Mouse (Mus musculus) urinary bladder, postnatal 4 days (tissue): Measurements from ENCODE around the gene Ces1b.

ENCODE experiments used
- DNase-seq, 2 experiments: peaks; one replicate each; pipeline ENCODE4 v3.0.0; 2021 to 2022; ENCODE audit warnings: low spot score in 2 of 2

Ces1b gene

DNA sequence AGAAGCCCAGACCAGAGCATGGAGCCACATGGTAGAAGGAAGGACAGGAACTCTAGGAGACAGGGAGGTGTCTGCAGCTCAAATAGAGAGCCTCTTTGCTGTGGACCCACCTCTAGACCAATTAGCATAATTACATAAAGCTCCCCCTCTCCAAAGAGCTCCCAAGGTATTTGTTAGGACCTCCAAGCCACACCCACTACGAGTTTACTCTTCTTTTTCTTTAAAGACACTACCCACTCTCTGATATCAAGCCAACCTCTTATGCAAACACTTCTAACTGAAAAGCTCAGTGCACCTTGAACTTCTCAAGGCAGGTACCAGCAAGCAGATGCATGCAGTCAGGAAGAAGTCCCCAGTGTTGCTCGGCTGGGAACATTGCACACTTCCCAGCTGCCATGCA lies at the start of gene Ces1b:
Ces1b (minus strand) TSS at position 131 of the 400 bp plus-strand sequence.
- no peak for DNase-seq

DNA sequence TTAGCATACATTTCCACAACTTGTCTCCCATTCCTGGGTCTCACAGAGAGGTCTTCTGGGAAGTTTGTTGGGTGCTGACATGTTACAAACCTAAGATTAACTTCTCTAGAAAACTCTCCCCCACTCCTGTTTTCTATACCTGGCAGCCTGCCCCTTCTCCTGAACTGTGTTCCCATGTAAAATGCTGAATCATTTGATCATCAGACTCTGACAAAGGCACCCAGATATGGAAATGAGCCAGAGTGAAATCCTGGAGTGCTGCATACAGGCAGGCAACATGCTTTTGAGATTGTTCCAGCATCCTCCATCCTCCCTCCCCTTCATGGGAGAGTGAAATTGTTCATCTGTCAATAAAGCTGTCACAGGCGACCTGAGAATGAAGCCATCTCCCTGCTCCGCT lies 46.7 kb upstream of the Ces1b start:
- DNase-seq, result no peak

- no peak for DNase-seq
These were observed 42.2 kb upstream of the Ces1b start for GRCm38 (mm10) chr8:93122005-93122404.

DNA sequence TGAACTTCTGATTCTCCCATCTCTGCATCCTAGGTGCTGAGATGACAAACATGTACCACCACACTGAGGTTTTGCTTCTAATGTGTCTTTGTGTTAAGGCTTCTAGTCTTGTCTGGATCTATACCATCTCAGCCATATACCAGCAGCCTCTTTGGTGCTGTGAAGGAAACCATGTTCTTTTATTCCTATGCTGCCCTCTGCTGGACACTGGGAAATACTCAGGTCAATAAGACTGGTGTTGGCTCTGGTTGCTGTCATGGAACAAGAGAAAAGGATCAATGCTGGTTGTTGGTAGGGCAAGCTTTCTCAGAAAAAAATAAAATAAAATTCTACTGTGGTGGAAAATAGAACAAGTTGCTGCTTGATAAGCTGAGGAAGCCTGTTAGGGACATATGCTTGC lies 15.6 kb upstream of the Ces1b start:
- no peak for DNase-seq

GRCm38 (mm10) chr8:93091324-93091723 lies 11.5 kb upstream of the Ces1b start:
- DNase-seq, result no peak

DNA sequence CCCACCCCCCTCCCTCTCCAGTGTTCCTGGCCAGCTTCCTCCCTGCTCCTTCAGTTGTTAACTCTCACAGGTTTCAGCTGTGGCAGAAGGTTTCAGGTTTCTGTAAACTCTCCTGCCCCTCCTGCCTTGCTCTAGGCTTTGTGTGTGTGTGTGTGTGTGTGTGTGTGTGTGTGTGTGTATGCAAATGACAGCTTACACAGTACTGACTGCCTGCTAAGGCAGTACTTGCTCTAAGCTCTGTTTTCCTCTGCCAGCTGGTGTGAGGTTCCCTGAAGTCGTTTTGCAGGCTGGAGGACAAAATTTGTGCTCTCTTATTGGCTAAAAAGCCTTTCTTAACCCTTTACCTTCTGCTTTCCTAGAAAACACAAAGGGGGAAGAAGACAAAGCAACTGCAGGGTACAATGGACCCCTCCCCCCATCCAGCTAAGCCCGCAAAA lies 8.9 kb upstream of the Ces1b start:
- DNase-seq, result no peak

DNA sequence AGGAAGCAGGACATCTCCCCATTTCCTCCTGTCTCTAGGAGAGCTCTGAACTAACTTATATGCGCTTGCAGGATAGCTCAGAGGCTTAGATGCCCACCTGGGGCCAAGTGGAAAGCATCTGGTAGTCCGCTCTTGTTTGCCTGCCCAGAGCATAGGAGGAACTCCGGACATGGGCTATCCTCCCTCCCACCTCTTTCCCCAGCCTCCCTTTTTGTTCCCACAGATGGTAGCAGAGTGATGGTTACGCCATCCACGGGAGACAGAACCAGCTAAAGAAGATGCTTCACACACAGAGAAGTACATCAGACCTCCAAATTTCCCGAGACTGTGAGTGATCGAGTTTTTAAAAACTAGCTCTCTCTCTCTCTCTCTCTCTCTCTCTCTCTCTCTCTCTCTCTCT lies 8.4 kb upstream of the Ces1b start:
- DNase-seq, result no peak

DNA sequence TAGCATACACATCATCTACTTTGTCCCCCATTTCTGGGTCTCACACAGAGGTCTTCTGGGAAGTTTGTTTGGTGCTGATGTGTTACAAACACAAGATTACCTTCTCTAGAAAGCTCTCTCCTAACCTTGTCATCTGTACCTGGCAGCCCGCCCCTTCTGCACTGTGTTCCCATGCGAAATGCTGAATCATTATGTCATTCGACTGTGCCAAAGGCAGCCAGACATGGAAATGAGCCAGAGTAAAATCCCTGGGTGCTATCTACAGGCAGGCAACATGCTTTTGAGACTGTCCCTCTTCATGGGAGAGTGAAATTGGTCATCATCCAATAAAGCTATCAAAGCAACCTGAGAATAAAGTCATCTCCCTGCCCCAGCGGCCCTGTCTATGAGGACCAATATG lies 4.6 kb downstream of the Ces1b start:
- DNase-seq, result no peak

DNA sequence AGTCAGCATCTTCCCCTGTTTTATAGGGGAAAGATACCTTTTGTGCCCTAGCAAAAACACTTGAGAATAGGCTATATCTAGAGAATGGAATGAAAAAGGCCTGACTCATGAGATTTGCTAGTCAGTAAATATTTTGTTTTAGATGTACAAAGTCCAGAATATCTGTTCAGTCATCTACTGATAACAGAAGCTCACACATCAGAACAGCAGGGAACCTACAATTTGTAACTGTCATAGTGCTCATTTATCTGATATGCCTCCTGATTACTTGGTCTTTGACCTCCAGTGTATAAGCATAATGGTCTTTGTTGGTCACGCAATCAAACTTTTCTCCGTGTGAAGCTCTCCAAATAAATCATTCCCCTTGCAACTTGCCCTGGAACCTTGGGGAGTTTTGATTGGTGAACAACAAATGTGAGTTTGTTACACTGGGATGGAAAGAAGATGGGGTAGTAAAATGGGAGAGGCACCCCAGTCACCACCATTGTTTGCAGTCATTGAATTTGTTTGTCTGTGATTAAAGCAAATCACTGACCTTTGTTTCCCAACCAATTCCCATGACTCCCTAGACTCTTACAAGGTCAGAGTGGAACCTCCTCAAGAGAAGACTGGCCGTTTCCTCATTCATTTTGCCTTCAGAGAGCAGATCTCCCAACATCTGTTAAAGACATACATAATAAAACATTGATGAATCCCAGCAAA lies 16.2 kb downstream of the Ces1b start:
- DNase-seq, result no peak

- DNase-seq, result peak in 1 of 2 experiments; percentile 63
These were observed 20.6 kb downstream of the Ces1b start for GRCm38 (mm10) chr8:93059185-93059584.

DNA sequence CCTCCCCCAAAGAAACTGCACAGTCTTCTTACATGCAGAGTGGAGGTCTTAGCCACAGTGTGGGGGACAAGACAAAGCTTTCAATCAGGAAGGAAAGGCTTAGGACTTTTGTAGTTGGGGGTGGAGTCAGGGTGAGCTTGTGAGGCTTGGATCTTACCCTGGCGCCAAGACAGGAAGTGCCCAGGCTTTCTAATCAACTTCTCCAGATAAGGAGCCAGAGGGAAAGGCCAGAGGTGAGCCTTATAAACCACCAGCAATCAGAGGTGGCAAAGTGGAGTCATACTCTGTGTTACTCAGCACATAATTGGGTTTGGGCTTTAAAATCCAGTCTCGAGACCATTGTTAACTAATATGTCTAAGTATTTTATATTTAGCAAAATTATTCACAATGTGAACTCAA lies 24.6 kb downstream of the Ces1b start:
- DNase-seq, result no peak

DNA sequence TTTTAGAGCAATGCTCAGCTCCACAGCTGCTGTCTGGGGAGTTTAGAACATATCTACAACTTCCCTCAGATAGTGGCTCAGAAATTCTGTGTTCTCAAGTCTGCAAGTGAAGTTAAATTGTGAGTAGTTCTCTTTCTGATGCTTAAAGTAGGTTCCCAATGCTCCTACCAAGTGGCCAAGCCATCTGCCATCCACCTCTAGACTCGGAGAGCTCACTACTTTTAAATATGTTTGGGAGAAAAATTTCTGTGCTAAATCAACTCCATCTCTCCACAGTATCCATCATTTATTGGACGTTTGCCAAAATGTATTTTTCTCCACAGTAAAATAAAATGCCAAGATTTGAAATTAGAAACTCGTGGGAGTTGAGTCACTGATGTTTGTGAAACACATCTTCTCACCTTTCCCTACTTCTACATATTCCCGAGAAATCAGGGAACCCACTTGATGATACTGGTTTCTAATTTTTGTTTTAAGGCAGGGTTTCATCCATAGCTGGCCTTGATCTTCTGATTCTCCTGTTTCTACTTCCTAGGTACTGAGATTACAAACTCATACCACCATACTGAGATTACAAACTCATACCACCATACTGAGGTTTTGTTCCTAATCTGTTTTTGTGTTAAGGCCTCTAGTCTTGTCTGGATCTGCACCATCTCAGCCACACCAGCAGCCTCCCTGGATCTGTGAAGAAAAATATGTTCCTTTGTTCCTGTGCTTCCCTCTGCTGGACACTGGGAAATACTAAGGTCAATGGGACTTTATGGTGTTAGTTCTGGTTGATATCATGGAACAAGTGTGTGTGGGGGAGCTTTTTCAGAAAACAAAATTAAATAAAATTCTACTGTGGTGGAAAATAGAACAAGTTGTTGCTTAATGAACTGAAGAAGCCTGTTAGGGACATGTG lies 31.1 kb downstream of the Ces1b start:
- no peak for DNase-seq

- DNase-seq, result no peak
These were observed 31.7 kb downstream of the Ces1b start, which contains the start of gene Ces1a for GRCm38 (mm10) chr8:93048092-93048491. Gene Ces1a (minus strand): TSS chr8:93048192.

DNA sequence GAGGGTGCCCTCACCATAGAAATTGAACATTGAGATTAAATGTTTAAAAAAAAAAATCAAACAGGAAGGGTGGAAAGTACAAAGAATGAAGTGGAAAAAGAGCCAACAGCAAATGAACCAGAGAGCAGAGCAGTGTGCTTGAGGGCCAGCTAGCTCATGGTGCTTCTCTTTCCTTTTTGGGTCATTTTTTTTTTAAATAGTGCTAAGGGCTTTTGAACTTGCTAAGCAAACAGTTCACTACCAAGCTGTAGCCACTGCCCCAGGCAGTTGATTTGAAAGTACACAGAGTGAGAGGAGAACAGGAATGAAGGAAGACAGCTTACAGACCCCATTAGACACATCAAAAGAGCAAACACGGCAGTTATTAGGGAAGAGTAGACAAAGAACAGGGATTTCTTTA lies 36.7 kb downstream of the Ces1b start:
- no peak for DNase-seq

DNA sequence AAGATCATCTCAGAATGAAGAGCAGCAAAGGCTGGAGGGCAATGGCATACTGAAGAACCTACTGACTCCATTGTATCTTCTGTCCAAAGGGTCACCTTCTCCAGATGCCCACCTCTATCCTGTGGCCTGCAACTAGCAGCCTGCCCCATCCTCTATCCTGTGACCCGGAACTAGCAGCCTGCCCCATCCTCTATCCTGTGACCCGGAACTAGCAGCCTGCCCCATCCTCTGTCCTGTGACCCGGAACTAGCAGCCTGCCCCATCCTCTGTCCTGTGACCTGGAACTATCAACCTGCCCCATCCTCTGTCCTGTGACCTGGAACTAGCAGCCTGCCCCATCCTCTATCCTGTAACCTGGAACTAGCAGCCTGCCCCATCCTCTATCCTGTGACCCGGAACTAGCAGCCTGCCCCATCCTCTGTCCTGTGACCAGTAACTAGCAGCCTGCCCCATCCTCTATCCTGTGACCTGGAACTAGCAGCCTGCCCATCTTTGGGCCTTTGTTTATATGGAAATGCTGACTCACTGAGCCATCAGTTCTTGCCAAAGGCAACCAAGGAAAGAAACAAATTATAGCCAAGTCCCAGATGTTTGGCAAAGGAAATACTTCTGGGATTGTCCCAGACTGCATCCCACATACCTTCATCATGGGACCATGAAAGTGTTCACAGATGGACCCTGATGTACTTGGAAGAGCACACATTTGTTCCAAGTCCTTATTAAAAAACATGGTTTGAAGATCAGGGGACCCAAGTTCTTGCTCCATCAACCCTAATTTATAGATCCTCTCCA lies 38.8 kb downstream of the Ces1b start:
- no peak for DNase-seq

DNA sequence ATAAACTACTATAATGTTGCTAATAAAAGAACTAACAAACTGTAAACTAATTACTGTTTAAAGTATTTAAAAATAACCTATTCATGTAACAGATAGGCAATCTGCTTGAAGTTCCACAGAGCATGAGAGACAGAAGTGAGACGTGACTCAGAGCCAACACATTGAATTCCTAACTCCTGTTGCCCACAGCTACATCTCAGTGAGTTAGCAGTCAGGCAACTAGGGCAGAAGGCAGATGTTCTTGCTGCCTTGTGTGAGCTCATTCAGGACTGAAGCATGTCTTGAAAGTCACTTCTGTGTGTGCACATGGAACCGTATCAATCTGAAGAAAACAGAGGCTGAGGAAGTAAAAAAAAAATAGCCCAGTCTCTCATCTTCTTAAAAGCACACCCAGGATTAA lies 39.6 kb downstream of the Ces1b start:
- DNase-seq, result no peak

GRCm38 (mm10) chr8:93038831-93039230 lies 41.0 kb downstream of the Ces1b start:
- DNase-seq, result no peak

- no peak for DNase-seq
These were observed 49.2 kb downstream of the Ces1b start for GRCm38 (mm10) chr8:93030664-93031063.

GRCm38 (mm10) chr8:93021738-93022137 lies 58.1 kb downstream of the Ces1b start:
- no peak for DNase-seq

DNA sequence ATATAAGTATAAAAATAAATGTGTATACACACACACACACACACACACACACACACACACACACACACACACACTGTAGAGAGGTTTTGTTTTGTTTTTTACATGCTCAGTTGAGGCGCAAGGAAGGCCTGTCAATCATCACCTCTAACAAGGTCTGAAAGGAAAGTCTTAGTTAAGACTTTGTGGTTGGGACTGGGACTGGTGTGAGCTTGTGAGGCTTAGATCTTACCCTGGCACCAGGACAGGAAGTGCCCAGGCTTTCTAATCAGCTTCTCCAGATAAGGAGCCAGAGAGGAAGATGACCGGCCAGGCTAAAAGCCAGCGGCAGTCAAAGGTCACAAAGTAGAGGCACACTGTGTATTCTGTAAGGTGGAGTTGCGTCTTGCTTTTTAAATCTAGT lies 65.5 kb downstream of the Ces1b start:
- DNase-seq, result no peak

DNA sequence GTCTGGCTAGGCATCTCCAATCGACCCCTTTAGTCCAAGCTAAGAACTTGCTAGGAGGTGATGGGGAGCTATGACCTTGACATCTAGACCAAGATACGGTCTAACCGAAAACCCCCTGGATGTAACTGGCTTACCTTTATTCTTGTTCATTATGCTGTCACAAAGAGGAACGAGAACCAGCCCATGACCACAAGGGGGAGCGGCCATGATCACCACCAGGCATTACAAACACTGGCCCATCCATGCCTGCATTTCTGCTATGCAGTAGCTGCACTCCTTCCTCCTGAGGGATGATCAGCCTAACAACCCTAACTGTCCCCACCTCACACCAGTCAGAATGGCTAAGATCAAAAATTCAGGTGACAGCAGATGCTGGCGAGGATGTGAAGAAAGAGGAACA lies 67.6 kb downstream of the Ces1b start:
- DNase-seq, result no peak

GRCm38 (mm10) chr8:93011439-93011838 lies 68.4 kb downstream of the Ces1b start:
- DNase-seq, result peak; percentile 52 to 87
